Mouse (Mus musculus) hematopoietic stem cell, adult 5-6 weeks (primary cell): ENCODE results near the gene Tns1. TPM values are rescaled to one million over a fixed set of nuclear protein-coding genes. Genes with fewer than 3 reads are reported as not detected.
A peak's percentile ranks its signal among the peaks of the same experiment; 100 is the strongest.

Experiments
- ATAC-seq, 2 experiments: fragments of 125-278 bp in 1 of 2; replicated peaks in 1 of 2; 2 replicates each; pipeline ENCODE4 v1.8.0; 2016 to 2017; ENCODE audit warnings: inconsistent platforms in 2 of 2, mild to moderate bottlenecking in 2 of 2, moderate number of reproducible peaks in 2 of 2, low read depth in 1 of 2, moderate TSS enrichment in 1 of 2; ENCODE audit not compliant: low FRiP score in 2 of 2, poor library complexity in 2 of 2, severe bottlenecking in 2 of 2, insufficient read depth in 1 of 2, low TSS enrichment in 1 of 2
- total RNA-seq: library from RNA; stranded (forward); fragments of 172-1452, 232-1000 nt; gene quantifications from 2 replicates; pipeline ENCODE4 v1.2.3, GENCODE M21; 2017

Gene Tns1
- total RNA-seq: 16.1 and 39.1 TPM in 2 replicates

- peak; percentile 18 to 50; a peak in 2 of 4 replicates for ATAC-seq
These were observed at the start of gene Tns1 for GRCm38 (mm10) chr1:74124021-74124981. TSS of gene Tns1 (minus strand) at chr1:74124449.

- peak; percentile 62 to 69 for ATAC-seq
These were observed 48.5 kb upstream of the Tns1 start for GRCm38 (mm10) chr1:74172722-74173121.

- no peak for ATAC-seq
These were observed 45.5 kb upstream of the Tns1 start for GRCm38 (mm10) chr1:74169721-74170120.

GRCm38 (mm10) chr1:74167136-74167535, 42.9 kb upstream of the Tns1 start:
- ATAC-seq: peak; percentile 67 to 74; a peak in 2 of 4 replicates

GRCm38 (mm10) chr1:74160036-74160435, 35.8 kb upstream of the Tns1 start:
- no peak for ATAC-seq

GRCm38 (mm10) chr1:74159613-74160012, 35.4 kb upstream of the Tns1 start:
- ATAC-seq: peak; percentile 68 to 73; a peak in 3 of 4 replicates

GRCm38 (mm10) chr1:74156381-74156910, 32.2 kb upstream of the Tns1 start:
- no peak for ATAC-seq

GRCm38 (mm10) chr1:74155435-74156012, 31.3 kb upstream of the Tns1 start:
- peak; percentile 29 to 47; a peak in 1 of 4 replicates for ATAC-seq

GRCm38 (mm10) chr1:74153461-74154184, 29.4 kb upstream of the Tns1 start, which contains the start of gene Cxcr2:
TSS of gene Cxcr2 (plus strand) at chr1:74153989.
- ATAC-seq: peak; percentile 35 to 39; a peak in 3 of 4 replicates

- ATAC-seq: no peak
These were observed 26.8 kb upstream of the Tns1 start for GRCm38 (mm10) chr1:74151091-74151490.

- ATAC-seq: no peak
These were observed 25.9 kb upstream of the Tns1 start for GRCm38 (mm10) chr1:74150101-74150500.

- ATAC-seq: peak in 1 of 2 experiments; percentile 5; a peak in 1 of 4 replicates
These were observed 25.0 kb upstream of the Tns1 start for GRCm38 (mm10) chr1:74149106-74149885.

GRCm38 (mm10) chr1:74141781-74142180, 17.5 kb upstream of the Tns1 start:
- ATAC-seq: no peak

- ATAC-seq: no peak
These were observed 15.2 kb upstream of the Tns1 start for GRCm38 (mm10) chr1:74139415-74139814.

GRCm38 (mm10) chr1:74135326-74135950, 11.2 kb upstream of the Tns1 start:
- peak in 1 of 2 experiments; percentile 22; a peak in 1 of 4 replicates for ATAC-seq

- ATAC-seq: peak; percentile 72 to 74
These were observed 9.7 kb upstream of the Tns1 start for GRCm38 (mm10) chr1:74133954-74134353.
